Mouse (Mus musculus): Measurements from ENCODE around the gene Inip. TPM values are rescaled to one million over a fixed set of nuclear protein-coding genes. Genes with fewer than 3 reads are reported as not detected.

Inip gene
- total RNA-seq, 2 experiments from 2014 or later, result 8.3 to 8.7 TPM

GRCm38 (mm10) chr4:59727187-59727877 lies 74.1 kb downstream of the Inip start:
- DNase-seq, result no peak
- intact Hi-C loops (cut with DNase I), result no loop called here

DNA sequence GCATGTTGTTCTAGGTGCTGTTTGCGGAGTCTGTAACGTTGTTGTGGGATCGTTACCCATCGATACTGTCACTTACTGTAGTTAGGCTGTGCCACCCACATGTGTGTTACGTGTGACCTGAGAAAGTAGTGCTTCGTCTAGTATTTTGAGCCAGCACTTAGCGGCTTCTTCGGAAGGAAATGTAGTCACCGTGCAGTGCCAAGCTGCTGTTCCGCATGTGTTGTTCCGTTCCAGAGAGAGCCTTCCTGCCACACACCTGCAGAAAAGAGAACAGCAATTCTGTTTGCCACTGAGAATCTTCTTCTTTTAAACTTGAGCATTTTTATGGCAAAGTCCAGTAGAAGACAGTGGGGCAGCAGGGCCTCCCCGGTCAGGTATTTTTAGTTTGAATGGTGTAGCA lies 74.9 kb downstream of the Inip start:
- DNase-seq, result no peak
- intact Hi-C loops (cut with DNase I), result no loop called here

DNA sequence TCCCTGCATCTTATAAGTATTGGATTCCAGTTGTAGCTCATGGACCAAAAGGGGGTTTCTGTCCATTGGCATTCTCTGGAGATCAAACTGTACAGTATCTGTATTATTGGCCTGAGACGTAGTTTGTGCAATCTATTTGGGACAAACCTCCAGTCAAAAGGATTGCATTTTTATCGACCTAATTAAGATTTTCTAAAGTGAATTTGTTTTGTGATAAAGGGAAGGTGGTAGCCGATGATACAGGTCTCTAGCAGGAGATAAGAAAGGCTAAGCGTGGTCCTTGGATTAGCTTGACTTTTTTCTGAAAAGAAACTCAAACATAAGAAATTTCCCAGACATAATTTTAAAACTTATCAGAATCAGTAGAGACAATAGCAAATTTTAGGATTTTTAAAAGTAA lies 75.8 kb downstream of the Inip start:
- DNase-seq, result no peak
- intact Hi-C loops (cut with DNase I), result no loop called here

DNA sequence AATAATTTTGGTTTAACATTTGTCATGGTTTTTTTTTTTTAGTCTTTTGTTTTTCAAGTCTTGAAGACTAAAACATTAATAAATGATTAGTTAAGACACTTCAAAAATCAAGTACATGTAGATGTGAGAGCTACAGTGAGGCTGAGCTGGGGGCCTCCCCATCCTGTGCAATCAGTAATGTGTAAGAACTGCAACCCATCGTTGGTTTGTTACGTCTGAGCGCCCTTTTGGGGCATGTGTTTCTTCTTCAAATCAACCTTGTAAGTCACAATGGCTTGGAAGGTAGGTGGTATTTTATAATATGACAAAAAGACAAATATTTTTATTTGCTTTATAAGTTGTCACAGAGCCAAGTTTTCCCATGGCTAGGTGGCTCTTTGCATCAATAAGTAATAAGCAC lies 79.6 kb downstream of the Inip start:
- no peak for DNase-seq
- intact Hi-C loops (cut with DNase I), result no loop called here

Other genes starting within 250 kb of the Inip start
- gene Hsdl2, start 220.0 kb downstream of the Inip start, total RNA-seq (2021), result 100 to 1,000 TPM; 240 to 258 TPM
- 1 to 10 TPM; 7.2 to 7.6 TPM for gene E130308A19Rik, start 175.4 kb downstream of the Inip start, total RNA-seq (2021)
- gene Snx30, start 4.3 kb upstream of the Inip start, total RNA-seq (2021), result 1 to 10 TPM; 5.6 to 6.4 TPM
- under 1 TPM in 1 of 2 experiments, not detected in 1; 0.16 TPM for gene Slc46a2, start 113.5 kb upstream of the Inip start, total RNA-seq (2021)
- gene Mup4, start 159.1 kb upstream of the Inip start, total RNA-seq (2021), result not detected
- not detected for gene Mup6, start 162.7 kb upstream of the Inip start, total RNA-seq (2021)